Mouse (Mus musculus): ENCODE measurements around the gene Plekhm2. TPM values are rescaled to one million over a fixed set of nuclear protein-coding genes. Genes with fewer than 3 reads are reported as not detected.

Plekhm2 gene
- polyA plus RNA-seq, 1 experiment from 2014 or later = 6.8 TPM

DNA sequence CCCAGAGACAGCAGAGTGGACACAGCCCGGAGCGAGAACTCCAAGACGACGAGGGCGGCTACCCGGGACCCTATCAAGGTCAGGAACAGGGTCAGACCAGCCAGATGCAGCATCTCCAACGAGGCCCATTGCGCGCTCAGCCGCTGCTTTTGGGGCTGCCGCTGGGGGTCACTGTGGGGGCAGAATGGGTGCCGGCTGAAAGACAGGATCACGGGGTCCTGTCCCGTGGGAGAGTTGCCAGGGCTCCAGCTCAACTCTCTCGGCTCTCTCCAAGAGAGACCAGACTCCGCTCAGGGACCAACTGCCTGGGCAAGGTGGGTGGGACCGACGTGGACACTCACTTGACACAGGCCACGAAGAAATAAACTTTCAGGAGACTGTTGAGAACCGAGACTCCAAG lies 47.4 kb downstream of the Plekhm2 start:
- ATAC-seq (replicated peaks; ENCODE audit: low FRiP score) = peak; percentile 41
- WGBS = 4% methylated on average over 20 of the region's 20 CpGs
- H3K4me2 ChIP-seq = peak overlapping the region; percentile 67

DNA sequence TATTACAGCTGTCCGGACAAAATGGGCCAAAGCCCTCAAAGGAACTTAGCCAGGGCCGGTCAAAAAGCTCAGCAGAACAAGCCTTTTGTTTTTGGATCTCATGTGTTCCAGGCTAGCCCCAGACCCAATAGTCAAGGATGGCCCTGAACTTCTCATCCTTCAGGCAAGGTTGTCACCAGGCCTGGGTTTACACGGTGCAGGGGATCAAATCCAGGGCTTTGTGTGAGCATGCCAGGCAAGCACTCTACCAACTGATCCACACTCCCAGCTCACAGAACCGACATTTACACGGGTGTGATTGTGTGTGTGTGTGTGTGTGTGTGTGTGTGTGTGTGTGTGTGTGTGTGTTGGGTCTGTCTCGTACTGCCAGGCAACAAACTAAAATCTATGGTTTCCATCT lies 47.9 kb downstream of the Plekhm2 start:
- H3K4me3 ChIP-seq (replicated peaks) = 0 out of 2 replicates have a peak overlapping the region, but pooled peaks have one; percentile 39
- H3K36me3 ChIP-seq = no peaks in the 10 kb centered on the region
- H3K27me3 ChIP-seq = no peaks in the 10 kb centered on the region
- no peak for ATAC-seq (replicated peaks; ENCODE audit: low FRiP score)
- H3K4me2 ChIP-seq = no peak overlapping the region
- no peak overlapping the region for H3K9ac ChIP-seq
- peaks cover 22% of the 10 kb centered on the region for H3K4me1 ChIP-seq
- WGBS = 75% methylated on average over 6 of the region's 6 CpGs
- H3K9me3 ChIP-seq (replicated peaks) = no peaks in the 10 kb centered on the region
- no peak overlapping the region for H3K27ac ChIP-seq

More for the DNA sequence above, 47.4 kb downstream of the Plekhm2 start:
- H3K36me3 ChIP-seq = no peaks in the 10 kb centered on the region
- peak overlapping the region; percentile 54 for H3K9ac ChIP-seq
- H3K27ac ChIP-seq = 0 out of 2 replicates have a peak overlapping the region, but pooled peaks have one; percentile 32
- no peaks in the 10 kb centered on the region for H3K27me3 ChIP-seq
- H3K4me3 ChIP-seq (replicated peaks) = peak overlapping the region; percentile 39
- H3K4me1 ChIP-seq = peaks cover 24% of the 10 kb centered on the region
- no peaks in the 10 kb centered on the region for H3K9me3 ChIP-seq (replicated peaks)

DNA sequence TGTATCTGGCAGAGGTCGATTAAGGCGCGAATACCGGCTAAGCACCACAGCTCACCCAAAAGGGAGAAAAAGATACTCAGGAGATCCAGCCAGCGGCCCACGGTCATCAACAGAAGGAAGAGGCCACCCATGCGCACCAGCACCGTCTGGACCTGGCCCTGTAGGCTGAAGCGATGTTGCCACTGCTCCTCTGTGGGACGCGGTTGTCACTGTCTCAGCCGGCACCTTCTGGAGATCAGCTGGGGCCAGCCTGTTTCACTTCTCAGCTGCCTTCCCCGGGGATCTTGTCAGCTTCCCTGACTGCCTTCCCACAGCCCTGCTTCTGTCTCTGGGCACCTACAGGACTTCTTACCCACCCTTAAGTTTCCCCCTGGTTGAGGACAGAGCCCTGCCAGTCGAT lies 49.8 kb downstream of the Plekhm2 start:
- Histone ChIP-seq H3K4me2 (no peak overlapping the region), H3K9ac (no peak overlapping the region), H3K36me3 (no peaks in the 10 kb centered on the region), H3K4me3 (replicated peaks) (no peak overlapping the region), H3K4me1 (peaks cover 22% of the 10 kb centered on the region), H3K27ac (no peak overlapping the region), H3K9me3 (replicated peaks) (no peaks in the 10 kb centered on the region), H3K27me3 (no peaks in the 10 kb centered on the region)
- no peak for ATAC-seq (replicated peaks; ENCODE audit: low FRiP score)
- 83% methylated on average over 14 of the region's 14 CpGs for WGBS

- no peaks in the 10 kb centered on the region for H3K36me3 ChIP-seq
- no peak overlapping the region for H3K27ac ChIP-seq
- ATAC-seq (replicated peaks; ENCODE audit: low FRiP score) = no peak
- WGBS = 73% methylated on average over 6 of the region's 6 CpGs
- no peak overlapping the region for H3K9ac ChIP-seq
- H3K9me3 ChIP-seq (replicated peaks) = no peaks in the 10 kb centered on the region
- H3K27me3 ChIP-seq = no peaks in the 10 kb centered on the region
- no peak overlapping the region for H3K4me3 ChIP-seq (replicated peaks)
- peaks cover 16% of the 10 kb centered on the region for H3K4me1 ChIP-seq
- no peak overlapping the region for H3K4me2 ChIP-seq
Observed at GRCm38 (mm10) chr4:141609538-141609937, 55.2 kb downstream of the Plekhm2 start.

DNA sequence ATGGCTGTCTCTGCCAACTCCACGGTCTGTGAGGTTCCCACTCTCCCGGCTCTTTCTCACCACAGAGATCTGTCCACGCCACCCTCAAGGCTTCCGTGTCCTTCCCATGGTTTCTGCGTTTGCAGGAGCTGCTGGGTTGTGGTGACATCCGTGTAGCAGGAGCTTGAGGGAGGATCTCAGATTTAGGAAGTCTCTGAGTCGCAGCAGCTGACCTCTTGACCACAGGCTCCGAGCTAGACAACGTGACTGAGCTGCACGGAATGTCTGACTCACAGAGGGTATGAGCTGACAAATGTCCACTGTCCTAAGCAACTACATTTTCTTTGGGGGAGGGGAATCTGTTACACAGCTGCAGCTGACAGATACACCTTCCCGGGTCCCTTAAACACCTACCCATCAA lies 58.8 kb downstream of the Plekhm2 start, which contains the start of gene Fblim1:
TSS of gene Fblim1 (minus strand) at position 236 of the 400 bp plus-strand sequence.
- ATAC-seq (replicated peaks; ENCODE audit: low FRiP score) = no peak
- Histone ChIP-seq H3K36me3 (no peaks in the 10 kb centered on the region), H3K4me2 (no peak within 1 kb of the TSS), H3K27me3 (no peaks in the 10 kb centered on the region), H3K4me3 (replicated peaks) (no peak within 1 kb of the TSS), H3K9me3 (replicated peaks) (no peaks in the 10 kb centered on the region), H3K4me1 (peaks cover 32% of the 10 kb centered on the region), H3K9ac (no peak within 1 kb of the TSS), H3K27ac (peak within 1 kb of the TSS; percentile 72)
- WGBS = 68% methylated on average over 11 of the region's 11 CpGs

- Histone ChIP-seq H3K4me2 (no peak overlapping the region), H3K4me1 (peaks cover 35% of the 10 kb centered on the region), H3K9ac (no peak overlapping the region), H3K27ac (no peak overlapping the region), H3K9me3 (replicated peaks) (no peaks in the 10 kb centered on the region), H3K36me3 (no peaks in the 10 kb centered on the region), H3K4me3 (replicated peaks) (no peak overlapping the region), H3K27me3 (no peaks in the 10 kb centered on the region)
- 91% methylated on average over 5 of the region's 5 CpGs for WGBS
- ATAC-seq (replicated peaks; ENCODE audit: low FRiP score) = no peak
Observed at GRCm38 (mm10) chr4:141605421-141605820, 59.3 kb downstream of the Plekhm2 start.

DNA sequence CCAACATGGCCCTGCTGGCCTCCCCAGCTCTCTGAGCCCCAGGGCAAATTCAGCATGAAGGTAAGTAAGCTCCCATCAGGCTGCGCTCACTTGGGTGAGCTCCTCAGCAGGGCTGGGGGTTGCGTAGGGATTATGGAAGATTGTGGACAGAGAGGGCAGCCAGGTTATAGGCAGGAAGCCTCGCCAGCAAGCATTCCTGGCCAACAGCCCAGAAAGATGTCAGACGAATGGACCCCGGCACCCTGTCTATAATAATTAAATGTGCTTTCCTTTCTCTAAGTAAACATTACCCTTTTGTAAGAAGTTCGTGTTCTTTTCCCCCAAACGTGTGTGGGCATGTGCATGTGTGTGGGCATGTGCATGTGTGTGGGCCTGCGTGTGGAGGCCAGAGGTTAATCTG lies 60.2 kb downstream of the Plekhm2 start:
- Histone ChIP-seq H3K4me2 (no peak overlapping the region), H3K36me3 (no peaks in the 10 kb centered on the region), H3K27me3 (no peaks in the 10 kb centered on the region), H3K9me3 (replicated peaks) (no peaks in the 10 kb centered on the region), H3K9ac (no peak overlapping the region), H3K27ac (peak overlapping the region; percentile 72), H3K4me1 (peaks cover 44% of the 10 kb centered on the region), H3K4me3 (replicated peaks) (no peak overlapping the region)
- ATAC-seq (replicated peaks; ENCODE audit: low FRiP score) = no peak
- WGBS = 29% methylated on average over 8 of the region's 8 CpGs

DNA sequence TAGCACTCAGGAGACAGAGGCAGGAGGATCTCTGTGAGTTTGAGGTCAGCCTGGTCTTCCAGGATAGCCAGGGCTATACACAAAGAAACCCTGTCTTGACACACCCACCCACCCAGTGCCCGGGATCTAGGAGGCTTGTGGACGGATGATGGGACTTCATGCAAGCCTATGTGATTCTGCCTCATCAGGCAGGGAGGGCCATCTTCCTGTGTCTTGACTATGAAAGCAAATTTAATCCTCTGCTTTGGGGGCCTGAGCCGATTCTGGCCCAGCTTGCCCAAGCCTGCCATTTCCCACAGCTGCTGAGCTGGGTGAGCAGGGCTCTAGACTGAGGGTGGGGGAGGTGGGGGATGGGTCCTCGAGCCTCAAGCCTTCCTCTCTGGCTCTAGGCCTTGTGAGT lies 60.8 kb downstream of the Plekhm2 start:
- H3K27ac ChIP-seq = peak overlapping the region; percentile 72
- H3K4me1 ChIP-seq = peaks cover 48% of the 10 kb centered on the region
- no peak overlapping the region for H3K9ac ChIP-seq
- 69% methylated on average over 4 of the region's 4 CpGs for WGBS
- no peak overlapping the region for H3K4me2 ChIP-seq
- no peak overlapping the region for H3K4me3 ChIP-seq (replicated peaks)
- no peaks in the 10 kb centered on the region for H3K9me3 ChIP-seq (replicated peaks)
- H3K27me3 ChIP-seq = no peaks in the 10 kb centered on the region
- no peaks in the 10 kb centered on the region for H3K36me3 ChIP-seq
- ATAC-seq (replicated peaks; ENCODE audit: low FRiP score) = no peak

DNA sequence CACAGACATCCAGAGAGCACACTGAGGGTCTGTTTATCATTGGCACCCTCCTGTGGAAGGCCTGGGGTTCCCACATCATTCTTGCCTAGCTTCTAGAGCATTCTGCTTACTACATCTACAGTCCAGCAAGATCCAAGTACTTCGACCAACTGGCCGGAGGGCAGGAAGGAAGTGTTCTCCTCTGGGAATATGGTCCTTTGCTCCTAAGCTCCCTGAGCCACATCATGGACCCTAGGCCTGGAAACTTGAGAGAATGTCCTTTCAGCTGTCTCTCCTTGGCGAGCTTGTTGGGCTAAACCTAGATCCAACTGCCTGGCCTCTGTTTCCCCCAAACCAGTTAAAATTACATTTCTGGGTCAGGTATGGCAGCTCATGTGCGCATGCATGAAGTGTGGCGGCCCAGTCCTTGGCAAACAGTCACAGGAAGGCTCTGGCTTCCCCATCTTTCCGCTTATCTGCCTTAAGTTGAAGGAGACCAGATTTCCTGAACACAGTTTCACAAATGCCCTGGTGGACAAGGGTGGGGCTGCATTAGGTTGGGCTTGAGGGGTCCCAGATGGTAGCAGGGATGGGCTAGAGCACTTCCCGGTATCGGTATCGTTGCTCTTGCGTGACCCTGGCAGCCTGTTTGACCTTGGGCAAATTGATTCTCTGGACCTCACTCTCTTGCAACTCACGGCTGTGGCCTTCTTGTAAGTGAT lies 62.0 kb downstream of the Plekhm2 start:
- Histone ChIP-seq H3K4me2 (no peak overlapping the region), H3K4me1 (peaks cover 60% of the 10 kb centered on the region), H3K36me3 (no peaks in the 10 kb centered on the region), H3K9ac (no peak overlapping the region), H3K27ac (peak overlapping the region; percentile 54), H3K4me3 (replicated peaks) (no peak overlapping the region), H3K9me3 (replicated peaks) (no peaks in the 10 kb centered on the region), H3K27me3 (no peaks in the 10 kb centered on the region)
- no peak for ATAC-seq (replicated peaks; ENCODE audit: low FRiP score)
- 53% methylated on average over 11 of the region's 11 CpGs for WGBS

- 81% methylated on average over 12 of the region's 12 CpGs for WGBS
- no peak overlapping the region for H3K4me3 ChIP-seq (replicated peaks)
- no peak overlapping the region for H3K9ac ChIP-seq
- no peaks in the 10 kb centered on the region for H3K36me3 ChIP-seq
- no peak overlapping the region for H3K4me2 ChIP-seq
- peaks cover 70% of the 10 kb centered on the region for H3K4me1 ChIP-seq
- ATAC-seq (replicated peaks; ENCODE audit: low FRiP score) = no peak
- H3K9me3 ChIP-seq (replicated peaks) = no peaks in the 10 kb centered on the region
- H3K27me3 ChIP-seq = no peaks in the 10 kb centered on the region
- peak overlapping the region; percentile 39; the same call in 1 of the 2 replicates for H3K27ac ChIP-seq
Observed at GRCm38 (mm10) chr4:141601148-141601862, 63.4 kb downstream of the Plekhm2 start.

GRCm38 (mm10) chr4:141600364-141600763 lies 64.3 kb downstream of the Plekhm2 start:
- no peak for ATAC-seq (replicated peaks; ENCODE audit: low FRiP score)
- peaks cover 64% of the 10 kb centered on the region for H3K4me1 ChIP-seq
- H3K9ac ChIP-seq = no peak overlapping the region

More at GRCm38 (mm10) chr4:141600364-141600763, 64.3 kb downstream of the Plekhm2 start:
- no peaks in the 10 kb centered on the region for H3K9me3 ChIP-seq (replicated peaks)
- no peaks in the 10 kb centered on the region for H3K27me3 ChIP-seq
- H3K27ac ChIP-seq = peak overlapping the region; percentile 94; the same call in 1 of the 2 replicates
- WGBS = 34% methylated on average over 6 of the region's 6 CpGs
- H3K4me3 ChIP-seq (replicated peaks) = peak overlapping the region; percentile 67
- H3K36me3 ChIP-seq = peaks cover 2% of the 10 kb centered on the region
- H3K4me2 ChIP-seq = peak overlapping the region; percentile 94

All from kidney, embryonic 15.5 days (tissue).